Mouse (Mus musculus): ENCODE data around the gene Polr3h.

- TF ChIP-seq POLR2A (IDR thresholded peaks at IDR 0.05; ENCODE audit: borderline replicate concordance, control insufficient read depth, low read depth, low read length) (peak; percentile 100), CTCF (IDR thresholded peaks at IDR 0.05; ENCODE audit: control insufficient read depth, insufficient read depth, low read length) (peak; percentile 8; the same call in 1 of the 2 replicates)
These were observed 67.9 kb downstream of the Polr3h start for GRCm38 (mm10) chr15:81858138-81858516.
